In the genomic region with DNA sequence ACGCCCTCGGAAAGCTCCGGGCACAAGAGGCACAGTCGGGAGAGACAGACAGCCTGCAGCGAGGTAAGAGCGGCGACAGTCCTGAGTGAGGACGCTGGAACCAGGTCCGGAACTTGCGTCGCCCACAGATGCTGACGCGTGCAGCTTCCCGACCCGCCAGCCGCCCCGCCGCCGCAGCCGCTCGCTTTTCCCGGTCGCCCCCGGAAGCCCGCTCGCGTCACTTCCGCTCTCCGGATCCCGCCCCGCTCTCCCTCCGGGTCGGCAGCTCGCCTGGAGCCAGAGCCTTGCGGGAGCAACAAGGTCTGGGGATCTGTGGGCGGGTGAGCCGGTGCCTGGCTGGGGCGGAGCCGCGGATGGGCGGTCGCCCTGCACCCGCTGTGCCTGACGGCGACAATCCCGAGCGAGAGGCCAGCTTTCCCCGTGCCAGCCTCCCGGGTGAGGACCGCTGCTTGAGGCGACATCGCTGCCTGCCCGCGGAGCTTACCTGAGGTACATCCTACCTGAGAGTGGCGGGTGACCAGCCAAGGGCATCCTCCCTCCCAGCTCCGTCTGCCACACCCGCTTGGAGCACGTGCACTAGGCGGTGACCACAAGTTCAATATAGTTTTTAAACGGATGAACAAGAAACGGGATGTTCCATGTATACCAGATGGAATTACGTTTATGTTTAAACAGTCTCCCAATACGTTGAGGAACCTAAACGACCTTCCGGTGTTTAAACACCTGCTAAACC, we compare ENCODE assay signal across 8 mouse cellular contexts. TPM values are rescaled to one million over a fixed set of nuclear protein-coding genes. Genes with fewer than 3 reads are reported as not detected.
A peak's percentile ranks its signal among the peaks of the same experiment; 100 is the strongest.
DNase-seq lines count a peak whose midpoint lies in the region; ATAC-seq and TF ChIP-seq lines count a peak whose summit lies in the region.

A gene (minus strand): TSS at position 210 of the 733 bp plus-strand sequence.

- H3K36me3 ChIP-seq in CH12.LX (replicated peaks in 1 of 2; ENCODE audit: control insufficient read depth in 1 of 2, insufficient read depth in 1 of 2, low read length in 1 of 2): peaks cover 3 to 22% of the 10 kb centered on the region in 2 experiments
- no peaks in the 10 kb centered on the region for H3K36me3 ChIP-seq in forebrain, embryonic 12.5 days (replicated peaks)
- H3K36me3 ChIP-seq in liver, postnatal 0 days (replicated peaks; ENCODE audit: insufficient read depth, low read length): no peaks in the 10 kb centered on the region
- H3K36me3 ChIP-seq in neural tube, embryonic 14.5 days (ENCODE audit: control insufficient read depth, insufficient read depth, low read length): no peaks in the 10 kb centered on the region

- H3K9ac ChIP-seq in CH12.LX (ENCODE audit: insufficient read depth, low read depth): peak within 1 kb of the TSS; percentile 79
- H3K9ac ChIP-seq in forebrain, embryonic 12.5 days: peak within 1 kb of the TSS; percentile 78
- peak within 1 kb of the TSS; percentile 87 for H3K9ac ChIP-seq in liver, postnatal 0 days (replicated peaks)
- peak within 1 kb of the TSS; percentile 66 for H3K9ac ChIP-seq in neural tube, embryonic 14.5 days (replicated peaks; ENCODE audit: low read depth, low read length)

- peak; percentile 95 for ATAC-seq in forebrain, embryonic 12.5 days (ENCODE audit: low FRiP score)
- ATAC-seq in liver, postnatal 0 days: peak; percentile 98
- ATAC-seq in neural tube, embryonic 14.5 days (ENCODE audit: low read depth): peak; percentile 96

- H3K79me2 ChIP-seq in CH12.LX (replicated peaks; ENCODE audit: control insufficient read depth, extremely low read depth, insufficient read depth, poor library complexity, severe bottlenecking): no peaks in the 10 kb centered on the region; the same call in 1 of the 2 replicates

- H3K27ac ChIP-seq in CH12.LX (ENCODE audit: insufficient read depth, low read depth): peak within 1 kb of the TSS; percentile 74
- peak within 1 kb of the TSS; percentile 86 for H3K27ac ChIP-seq in forebrain, embryonic 12.5 days
- peak within 1 kb of the TSS; percentile 89 for H3K27ac ChIP-seq in liver, postnatal 0 days (ENCODE audit: low read depth)
- peak within 1 kb of the TSS; percentile 90 for H3K27ac ChIP-seq in neural tube, embryonic 14.5 days (ENCODE audit: low read depth, low read length)

- H3K4me1 ChIP-seq in CH12.LX (ENCODE audit: control insufficient read depth in 1 of 2, insufficient read depth in 2 of 2): peaks cover 0 to 47% of the 10 kb centered on the region in 2 experiments; a peak in 2 of 4 replicates
- peaks cover 13% of the 10 kb centered on the region for H3K4me1 ChIP-seq in forebrain, embryonic 12.5 days
- peaks cover 11% of the 10 kb centered on the region; the same call in 1 of the 2 replicates for H3K4me1 ChIP-seq in liver, postnatal 0 days (ENCODE audit: insufficient read depth)
- H3K4me1 ChIP-seq in neural tube, embryonic 14.5 days (ENCODE audit: control insufficient read depth, insufficient read depth, low read length): peaks cover 4% of the 10 kb centered on the region; the same call in 1 of the 2 replicates

- no peak for TF ChIP-seq RAD21 in CH12.LX (IDR thresholded peaks at IDR 0.05; ENCODE audit: low read depth, low read length)

- dilution Hi-C loops in CH12.LX (cut with MboI; ENCODE audit: extremely low pct_ligation_motif_present, extremely low pct_unique_long_range_greater_than_20kb, low sequenced_read_pairs): no loop called here

- H3K4me2 ChIP-seq in CH12.LX (ENCODE audit: insufficient read depth, low read depth, poor library complexity, severe bottlenecking): peak within 1 kb of the TSS; percentile 76; the same call in 1 of the 2 replicates
- H3K4me2 ChIP-seq in forebrain, embryonic 12.5 days: peak within 1 kb of the TSS; percentile 88
- peak within 1 kb of the TSS; percentile 81 for H3K4me2 ChIP-seq in liver, postnatal 0 days (ENCODE audit: low read depth, low read length)
- H3K4me2 ChIP-seq in neural tube, embryonic 14.5 days (ENCODE audit: low read depth, low read length): peak within 1 kb of the TSS; percentile 69

- WGBS in forebrain, embryonic 12.5 days: under 1% methylated on average over 65 of the region's 65 CpGs
- under 1% methylated on average over 64 of the region's 65 CpGs for WGBS in large intestine, adult 2 months
- WGBS in liver, postnatal 0 days (ENCODE audit: insufficient replicate concordance): under 1% methylated on average over 58 of the region's 65 CpGs
- WGBS in neural tube, embryonic 14.5 days: under 1% methylated on average over 63 of the region's 65 CpGs

- intact Hi-C loops in heart, postnatal 10 days (cut with DNase I): loop anchor here (2.0 to 5.0 kb wide), 2 partner anchors 39 to 107 kb away; a partner anchor contains a TSS

- TF ChIP-seq EP300 in CH12.LX (IDR thresholded peaks at IDR 0.05; ENCODE audit: low read length): no peak
- TF ChIP-seq EP300 in liver, postnatal 0 days (IDR thresholded peaks at IDR 0.05; ENCODE audit: low read depth): no peak

- in situ Hi-C loops in CH12.LX (cut with MboI; ENCODE audit: low pct_ligation_motif_present, low pct_unique_long_range_greater_than_20kb, low sequenced_read_pairs): no loop called here

- peak; percentile 87 for DNase-seq in CH12.LX (ENCODE audit: extremely low read depth)
- peak; percentile 86 for DNase-seq in c-Kit-positive CD71-positive TER-119-negative erythroid progenitor cells, embryonic 14.5 days (ENCODE audit: low read depth)
- peak; percentile 96 to 97 for DNase-seq in heart, postnatal 10 days
- peak; percentile 79 for DNase-seq in large intestine, adult 2 months (ENCODE audit: low read depth, low spot score)
- peak; percentile 97 for DNase-seq in liver, postnatal 0 days
- peak; percentile 94 for DNase-seq in testis, postnatal 10 days (ENCODE audit: low spot score)

- H3K27me3 ChIP-seq in CH12.LX (replicated peaks): no peaks in the 10 kb centered on the region
- no peaks in the 10 kb centered on the region for H3K27me3 ChIP-seq in forebrain, embryonic 12.5 days
- no peaks in the 10 kb centered on the region for H3K27me3 ChIP-seq in liver, postnatal 0 days (ENCODE audit: insufficient read depth, low read length)
- H3K27me3 ChIP-seq in neural tube, embryonic 14.5 days (ENCODE audit: control insufficient read depth, insufficient read depth, low read length): no peaks in the 10 kb centered on the region

- TF ChIP-seq CTCF in CH12.LX (conservative IDR thresholded peaks at IDR 0.05 in 1 of 2, IDR thresholded peaks at IDR 0.05 in 1 of 2; ENCODE audit: low read depth in 2 of 2, low read length in 2 of 2): no peak
- TF ChIP-seq CTCF in liver, postnatal 0 days (IDR thresholded peaks at IDR 0.05; ENCODE audit: low read depth): 0 out of 2 replicates have a peak, but pooled peaks have one; percentile 3

- TF ChIP-seq POLR2A in CH12.LX (IDR thresholded peaks at IDR 0.05; ENCODE audit: low read depth, low read length): peak; percentile 85

- peak within 1 kb of the TSS; percentile 89 to 99 (median 96) for H3K4me3 ChIP-seq in CH12.LX (replicated peaks in 1 of 3; ENCODE audit: low read depth in 2 of 3, low read length in 2 of 3, poor library complexity in 1 of 3)
- peak within 1 kb of the TSS; percentile 90 for H3K4me3 ChIP-seq in forebrain, embryonic 12.5 days (replicated peaks)
- peak within 1 kb of the TSS; percentile 83 for H3K4me3 ChIP-seq in liver, postnatal 0 days (ENCODE audit: low read depth, low read length)
- peak within 1 kb of the TSS; percentile 89 for H3K4me3 ChIP-seq in neural tube, embryonic 14.5 days (ENCODE audit: low read depth, low read length)

- H3K9me3 ChIP-seq in CH12.LX (replicated peaks; ENCODE audit: low read length): no peaks in the 10 kb centered on the region
- H3K9me3 ChIP-seq in forebrain, embryonic 12.5 days: no peaks in the 10 kb centered on the region
- H3K9me3 ChIP-seq in liver, postnatal 0 days (ENCODE audit: low read length): no peaks in the 10 kb centered on the region
- no peaks in the 10 kb centered on the region for H3K9me3 ChIP-seq in neural tube, embryonic 14.5 days (ENCODE audit: control insufficient read depth, low read length)

TF ChIP-seq in CH12.LX, 34 proteins besides CTCF, POLR2A, EP300 and RAD21 (continues in another document):
- TF ChIP-seq ZNF384 (IDR thresholded peaks at IDR 0.05; ENCODE audit: low read depth, low read length) (no peak), GABPA (IDR thresholded peaks at IDR 0.05; ENCODE audit: insufficient replicate concordance, low read depth, low read length) (no peak), NRF1 (IDR thresholded peaks at IDR 0.05; ENCODE audit: low read depth, low read length) (0 out of 2 replicates have a peak, but pooled peaks have one; percentile 16), MAX (IDR thresholded peaks at IDR 0.05; ENCODE audit: low read length) (peak; percentile 64), HCFC1 (IDR thresholded peaks at IDR 0.05; ENCODE audit: low read depth, low read length) (peak; percentile 82), NELFE (IDR thresholded peaks at IDR 0.05; ENCODE audit: low read depth, low read length) (peak; percentile 86), TBP (conservative IDR thresholded peaks at IDR 0.05; ENCODE audit: low read depth, low read length) (0 out of 2 replicates have a peak, but pooled peaks have one; percentile 26), SMC3 (IDR thresholded peaks at IDR 0.05; ENCODE audit: low read depth, low read length) (no peak), E2F4 (IDR thresholded peaks at IDR 0.05; ENCODE audit: insufficient replicate concordance, low read depth, low read length) (no peak), ZKSCAN1 (IDR thresholded peaks at IDR 0.05; ENCODE audit: borderline replicate concordance, low read depth, low read length) (no peak), MYC (IDR thresholded peaks at IDR 0.05; ENCODE audit: low read depth, low read length) (peak; percentile 80; the same call in 1 of the 2 replicates), JUN (IDR thresholded peaks at IDR 0.05; ENCODE audit: insufficient read depth, low read depth, low read length) (no peak), MAZ (IDR thresholded peaks at IDR 0.05; ENCODE audit: low read depth, low read length) (peak; percentile 98), MEF2A (IDR thresholded peaks at IDR 0.05; ENCODE audit: borderline replicate concordance, low read depth, low read length) (peak; percentile 48; the same call in 1 of the 2 replicates), BHLHE40 (IDR thresholded peaks at IDR 0.05; ENCODE audit: low read depth, low read length) (peak; percentile 83), KAT2A (IDR thresholded peaks at IDR 0.05; ENCODE audit: insufficient replicate concordance, low read length) (peak; percentile 53; the same call in 1 of the 2 replicates), MAFK (IDR thresholded peaks at IDR 0.05; ENCODE audit: insufficient replicate concordance, low read length) (peak; percentile 11; the same call in 1 of the 2 replicates)

RNA-seq across cellular contexts. Expression of the gene that starts here (rescaled TPM):
- total RNA-seq in CH12.LX (2012; rRNA removed): 6.7 and 6.9 TPM in 2 replicates
- 4.6 and 5.3 TPM in 2 replicates for total RNA-seq in CH12.LX (2014; rRNA removed)
- 3.8 and 5.3 TPM in 2 replicates for polyA plus RNA-seq in CH12.LX (2012; ENCODE audit: insufficient read length, low read depth)
- 16.1 and 20.0 TPM in 2 replicates for polyA plus RNA-seq in forebrain, embryonic 12.5 days (2016; fragmentation: Nextera tagmentation; extraction: Ambion mirVana)
- 10 to 100 TPM; 13.0 to 14.8 TPM for total RNA-seq in heart, postnatal 10 days (2021)
- polyA plus RNA-seq in large intestine, adult 2 months (2012; rRNA removed): 4.4 and 12.4 TPM in 2 replicates
- 3.8 and 5.2 TPM in 2 replicates for polyA plus RNA-seq in liver, postnatal 0 days (2015; fragmentation: Nextera tagmentation; extraction: Ambion mirVana)
- polyA plus RNA-seq in neural tube, embryonic 14.5 days (2014; fragmentation: Nextera tagmentation; extraction: Ambion mirVana): 15.0 and 22.9 TPM in 2 replicates

Comparison
In these comparisons a context has a peak if more than half of its experiments do, and no peak if none do; other contexts are left out.
1. Peak in every context shown above with its lines: DNase-seq, ATAC-seq, H3K4me3 ChIP-seq and H3K27ac ChIP-seq.